Mouse (Mus musculus): ENCODE data around the gene Myo3b. TPM values are rescaled to one million over a fixed set of nuclear protein-coding genes. Genes with fewer than 3 reads are reported as not detected.

Myo3b gene
- polyA plus RNA-seq, 1 experiment from 2014 or later = 0.21 TPM

GRCm38 (mm10) chr2:70034895-70035294, 4.0 kb upstream of the Myo3b start:
- no peaks in the 10 kb centered on the region for H3K9me3 ChIP-seq
- no peak overlapping the region for H3K9ac ChIP-seq
- H3K4me1 ChIP-seq (replicated peaks) = no peaks in the 10 kb centered on the region
- no peak overlapping the region for H3K4me2 ChIP-seq (replicated peaks)
- 90% methylated on average over 5 of the region's 5 CpGs for WGBS
- no peak for ATAC-seq
- no peaks in the 10 kb centered on the region for H3K36me3 ChIP-seq
- no peak overlapping the region for H3K4me3 ChIP-seq (replicated peaks)
- 0 out of 2 replicates have a peak overlapping the region, but pooled peaks have one; percentile 13 for H3K27ac ChIP-seq
- no peaks in the 10 kb centered on the region for H3K27me3 ChIP-seq (replicated peaks)

DNA sequence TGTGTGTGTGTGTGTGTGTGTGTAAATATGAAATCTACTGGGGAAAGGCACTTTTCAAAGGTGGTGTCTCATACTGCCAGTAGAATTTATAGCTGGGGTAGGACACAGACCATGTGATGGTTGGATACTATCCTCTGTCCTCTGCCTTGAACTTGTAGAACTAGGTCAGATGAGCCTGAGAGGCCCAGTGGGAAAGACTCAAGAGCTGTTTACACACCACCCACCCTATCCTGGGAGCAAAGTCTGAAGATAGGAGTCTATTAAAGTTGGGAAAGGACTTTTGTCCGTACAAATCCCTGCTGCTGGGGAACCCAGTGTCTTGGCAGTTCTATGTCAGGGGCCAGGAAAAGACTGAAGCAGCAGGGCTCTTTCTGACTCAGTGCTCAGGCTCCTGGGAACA, 3.6 kb upstream of the Myo3b start:
- Histone ChIP-seq H3K27me3 (replicated peaks) (no peaks in the 10 kb centered on the region), H3K27ac (peak overlapping the region; percentile 73), H3K9ac (no peak overlapping the region), H3K4me1 (replicated peaks) (no peaks in the 10 kb centered on the region), H3K36me3 (no peaks in the 10 kb centered on the region), H3K4me3 (replicated peaks) (no peak overlapping the region), H3K4me2 (replicated peaks) (0 out of 2 replicates have a peak overlapping the region, but pooled peaks have one; percentile 22), H3K9me3 (no peaks in the 10 kb centered on the region)
- 46% methylated on average over 1 of the region's 1 CpGs for WGBS
- peak; percentile 95 for ATAC-seq

DNA sequence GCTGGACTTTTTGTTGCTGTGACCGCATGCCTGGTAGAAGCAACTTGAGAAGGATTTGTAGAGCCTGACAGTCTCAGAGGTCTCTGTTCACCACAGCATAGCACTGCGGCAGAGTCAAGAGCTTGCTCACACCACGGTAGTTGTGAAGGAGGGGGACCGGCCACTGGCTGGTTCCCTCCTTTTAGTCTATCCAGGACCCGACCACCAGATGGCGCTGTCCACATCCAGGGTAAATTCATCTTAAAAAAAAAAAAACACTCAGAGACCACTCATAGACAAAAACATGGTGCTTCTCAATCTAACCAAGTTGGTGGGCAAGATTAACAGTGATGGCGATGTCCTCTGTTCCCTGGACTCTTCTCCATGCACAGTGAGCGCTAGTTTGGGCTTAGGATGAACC, 1.7 kb upstream of the Myo3b start:
- H3K9me3 ChIP-seq = no peaks in the 10 kb centered on the region

DNA sequence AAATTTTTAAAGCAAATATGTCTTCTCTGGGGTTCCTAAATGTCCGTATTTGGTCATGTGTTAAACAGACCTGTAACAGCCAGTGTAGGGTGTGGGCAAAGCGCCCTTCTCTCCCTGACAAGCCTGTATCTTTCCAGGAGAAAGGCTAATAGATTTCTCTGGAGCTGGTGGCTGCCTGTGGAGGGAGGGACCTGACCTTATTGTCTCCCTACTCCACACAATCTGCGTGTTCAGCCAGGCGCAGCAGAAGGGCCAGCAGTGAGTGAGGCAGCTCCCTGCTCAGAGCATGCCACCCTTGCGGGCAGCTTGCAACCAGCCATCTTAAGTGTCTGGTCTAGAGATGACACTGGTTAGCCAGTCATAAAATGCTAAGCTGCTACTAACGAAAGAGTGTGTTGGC, 5.5 kb downstream of the Myo3b start:
- Histone ChIP-seq H3K4me2 (replicated peaks) (no peak overlapping the region), H3K27ac (no peak overlapping the region), H3K9me3 (no peaks in the 10 kb centered on the region), H3K9ac (no peak overlapping the region), H3K4me1 (replicated peaks) (no peaks in the 10 kb centered on the region), H3K36me3 (no peaks in the 10 kb centered on the region), H3K4me3 (replicated peaks) (no peak overlapping the region), H3K27me3 (replicated peaks) (no peaks in the 10 kb centered on the region)
- 52% methylated on average over 6 of the region's 6 CpGs for WGBS
- no peak for ATAC-seq

More for the DNA sequence above, 1.7 kb upstream of the Myo3b start:
- no peak for ATAC-seq
- no peak overlapping the region for H3K4me3 ChIP-seq (replicated peaks)
- H3K27me3 ChIP-seq (replicated peaks) = no peaks in the 10 kb centered on the region
- H3K27ac ChIP-seq = no peak overlapping the region
- H3K36me3 ChIP-seq = no peaks in the 10 kb centered on the region
- 74% methylated on average over 8 of the region's 8 CpGs for WGBS
- no peaks in the 10 kb centered on the region for H3K4me1 ChIP-seq (replicated peaks)
- H3K9ac ChIP-seq = no peak overlapping the region
- no peak overlapping the region for H3K4me2 ChIP-seq (replicated peaks)

- no peaks in the 10 kb centered on the region for H3K4me1 ChIP-seq (replicated peaks)
- H3K9me3 ChIP-seq = no peaks in the 10 kb centered on the region
- no peak overlapping the region for H3K4me2 ChIP-seq (replicated peaks)
- no peak for ATAC-seq
- WGBS = 87% methylated on average over 11 of the region's 11 CpGs
- no peak overlapping the region for H3K9ac ChIP-seq
- H3K36me3 ChIP-seq = no peaks in the 10 kb centered on the region
- no peak overlapping the region for H3K27ac ChIP-seq
- H3K27me3 ChIP-seq (replicated peaks) = no peaks in the 10 kb centered on the region
- H3K4me3 ChIP-seq (replicated peaks) = no peak overlapping the region
Observed at GRCm38 (mm10) chr2:70047868-70048267, 8.9 kb downstream of the Myo3b start.

GRCm38 (mm10) chr2:70053803-70054202, 14.9 kb downstream of the Myo3b start:
- no peak for ATAC-seq
- Histone ChIP-seq H3K27me3 (replicated peaks) (no peaks in the 10 kb centered on the region), H3K4me3 (replicated peaks) (no peak overlapping the region), H3K4me2 (replicated peaks) (no peak overlapping the region), H3K36me3 (no peaks in the 10 kb centered on the region), H3K4me1 (replicated peaks) (no peaks in the 10 kb centered on the region), H3K9ac (no peak overlapping the region), H3K27ac (no peak overlapping the region), H3K9me3 (no peaks in the 10 kb centered on the region)
- 89% methylated on average over 9 of the region's 9 CpGs for whole genome bisulfite sequencing

DNA sequence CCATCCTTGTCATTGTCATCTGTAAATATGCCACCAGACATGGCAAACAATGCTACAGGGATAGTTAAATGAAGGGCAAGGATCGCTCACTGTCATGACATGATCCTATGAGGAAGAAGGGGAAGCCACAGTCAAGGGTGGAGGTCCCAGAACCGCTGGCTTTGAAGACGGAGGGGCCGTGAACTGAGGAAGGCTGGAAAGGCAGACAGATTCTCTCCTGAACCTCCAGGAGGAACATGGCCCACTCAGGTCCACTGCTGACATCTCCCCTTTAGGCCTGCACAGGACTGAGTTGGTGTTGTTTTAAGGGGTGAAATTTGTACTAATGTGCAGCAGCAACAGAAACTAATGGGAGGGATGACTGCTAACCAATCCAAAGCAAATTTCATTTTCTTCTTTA, 19.3 kb downstream of the Myo3b start:
- Histone ChIP-seq H3K27ac (no peak overlapping the region), H3K36me3 (no peaks in the 10 kb centered on the region), H3K9ac (no peak overlapping the region), H3K4me3 (replicated peaks) (no peak overlapping the region), H3K27me3 (replicated peaks) (no peaks in the 10 kb centered on the region), H3K9me3 (no peaks in the 10 kb centered on the region), H3K4me2 (replicated peaks) (no peak overlapping the region), H3K4me1 (replicated peaks) (no peaks in the 10 kb centered on the region)
- ATAC-seq = no peak
- WGBS = 89% methylated on average over 4 of the region's 4 CpGs

GRCm38 (mm10) chr2:70060359-70061345, 21.7 kb downstream of the Myo3b start:
- Histone ChIP-seq H3K36me3 (no peaks in the 10 kb centered on the region), H3K9ac (no peak overlapping the region), H3K27ac (no peak overlapping the region), H3K4me2 (replicated peaks) (no peak overlapping the region), H3K9me3 (no peaks in the 10 kb centered on the region), H3K27me3 (replicated peaks) (no peaks in the 10 kb centered on the region), H3K4me3 (replicated peaks) (no peak overlapping the region), H3K4me1 (replicated peaks) (no peaks in the 10 kb centered on the region)
- 46% methylated on average over 11 of the region's 11 CpGs for WGBS
- no peak for ATAC-seq

DNA sequence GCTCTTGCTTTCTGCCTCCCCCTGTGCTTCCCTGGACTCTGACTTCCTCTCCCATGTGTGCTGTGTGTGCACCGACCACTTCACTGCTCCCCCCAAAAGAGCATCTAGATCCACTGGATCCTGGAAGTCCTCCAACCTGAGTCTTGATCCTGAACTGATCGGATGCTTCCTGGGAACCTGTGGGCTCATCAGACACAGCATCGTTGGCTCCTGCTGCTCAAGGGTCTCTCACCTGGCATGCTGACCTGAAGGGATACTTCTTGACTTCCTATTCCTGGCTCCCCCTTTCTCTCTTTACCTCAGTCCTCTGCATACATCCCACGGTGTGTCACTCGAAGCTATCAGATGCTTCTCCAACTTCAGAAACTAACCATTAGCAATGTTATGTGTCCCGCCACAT, 26.2 kb downstream of the Myo3b start:
- H3K4me2 ChIP-seq (replicated peaks) = no peak overlapping the region
- WGBS = 82% methylated on average over 6 of the region's 6 CpGs
- H3K4me1 ChIP-seq (replicated peaks) = no peaks in the 10 kb centered on the region
- H3K27me3 ChIP-seq (replicated peaks) = no peaks in the 10 kb centered on the region
- no peaks in the 10 kb centered on the region for H3K36me3 ChIP-seq
- H3K27ac ChIP-seq = no peak overlapping the region
- H3K9ac ChIP-seq = no peak overlapping the region
- H3K9me3 ChIP-seq = no peaks in the 10 kb centered on the region
- no peak for ATAC-seq
- no peak overlapping the region for H3K4me3 ChIP-seq (replicated peaks)

- no peak for ATAC-seq
- H3K27me3 ChIP-seq (replicated peaks) = no peaks in the 10 kb centered on the region
- no peaks in the 10 kb centered on the region for H3K4me1 ChIP-seq (replicated peaks)
- WGBS = 68% methylated on average over 7 of the region's 7 CpGs
- H3K9me3 ChIP-seq = no peaks in the 10 kb centered on the region
- H3K9ac ChIP-seq = no peak overlapping the region
- no peak overlapping the region for H3K4me3 ChIP-seq (replicated peaks)
- H3K27ac ChIP-seq = no peak overlapping the region
- no peaks in the 10 kb centered on the region for H3K36me3 ChIP-seq
- H3K4me2 ChIP-seq (replicated peaks) = no peak overlapping the region
Observed at GRCm38 (mm10) chr2:70065729-70066300, 26.9 kb downstream of the Myo3b start.

- H3K4me3 ChIP-seq (replicated peaks) = no peak overlapping the region
- H3K4me1 ChIP-seq (replicated peaks) = no peaks in the 10 kb centered on the region
- H3K27me3 ChIP-seq (replicated peaks) = no peaks in the 10 kb centered on the region
- no peak overlapping the region for H3K4me2 ChIP-seq (replicated peaks)
- 64% methylated on average over 6 of the region's 6 CpGs for WGBS
- no peaks in the 10 kb centered on the region for H3K36me3 ChIP-seq
- H3K9me3 ChIP-seq = no peaks in the 10 kb centered on the region
- no peak overlapping the region for H3K27ac ChIP-seq
- peak; percentile 60 for ATAC-seq
- no peak overlapping the region for H3K9ac ChIP-seq
Observed at GRCm38 (mm10) chr2:70066338-70067022, 27.6 kb downstream of the Myo3b start.

DNA sequence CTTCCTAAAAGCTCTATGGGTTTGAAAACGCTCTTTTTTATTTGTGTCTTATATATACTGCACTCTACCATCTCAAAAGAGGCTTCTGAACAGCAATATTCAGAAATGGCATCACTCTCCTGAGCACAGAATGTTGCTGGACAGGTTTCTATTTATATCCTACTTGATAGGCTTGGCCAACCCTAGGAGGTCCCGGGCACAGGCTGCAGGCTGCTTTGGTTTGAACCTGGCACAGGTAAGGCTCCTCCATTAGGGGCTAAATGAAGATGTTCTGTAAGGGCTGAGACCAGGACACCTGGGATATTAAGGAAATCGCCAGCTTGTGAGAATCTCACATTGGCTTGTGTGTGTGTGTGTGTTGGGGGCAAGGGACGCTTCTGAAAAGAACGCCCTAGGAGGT, 30.9 kb downstream of the Myo3b start:
- WGBS = 78% methylated on average over 5 of the region's 5 CpGs
- ATAC-seq = peak; percentile 86
- Histone ChIP-seq H3K9ac (no peak overlapping the region), H3K9me3 (no peaks in the 10 kb centered on the region), H3K4me2 (replicated peaks) (no peak overlapping the region), H3K4me1 (replicated peaks) (no peaks in the 10 kb centered on the region), H3K36me3 (no peaks in the 10 kb centered on the region), H3K27me3 (replicated peaks) (no peaks in the 10 kb centered on the region), H3K4me3 (replicated peaks) (no peak overlapping the region), H3K27ac (no peak overlapping the region)
